Comparison of ENCODE assay signal across 7 mouse cellular contexts in genomic region chr1:65178902-65179432, GRCm38 (mm10). TPM values are rescaled to one million over a fixed set of nuclear protein-coding genes. Genes with fewer than 3 reads are reported as not detected.
A peak's percentile ranks its signal among the peaks of the same experiment; 100 is the strongest.
DNase-seq lines count a peak whose midpoint lies in the region; ATAC-seq lines count a peak whose summit lies in the region.

No protein-coding gene starts in this region.

- DNase-seq in adrenal gland, adult 8-10 months: peak; percentile 98
- DNase-seq in embryo, embryonic 9.5 days (ENCODE audit: extremely low spot score): peak; percentile 99
- DNase-seq in kidney, adult 11 months: peak; percentile 98
- DNase-seq in limb, embryonic 10.5 days (ENCODE audit: low spot score): peak; percentile 97
- peak; percentile 79 for DNase-seq in spleen, adult 12 weeks (ENCODE audit: low spot score)

- peaks cover 11% of the 10 kb centered on the region; the same call in 1 of the 2 replicates for H3K4me1 ChIP-seq in limb, embryonic 10.5 days
- H3K4me1 ChIP-seq in midbrain, embryonic 13.5 days (replicated peaks): peaks cover 35% of the 10 kb centered on the region

- H3K9ac ChIP-seq in midbrain, embryonic 13.5 days (replicated peaks): peak overlapping the region; percentile 88

- H3K4me2 ChIP-seq in midbrain, embryonic 13.5 days (replicated peaks): peak overlapping the region; percentile 68

- peaks cover 9% of the 10 kb centered on the region for H3K36me3 ChIP-seq in limb, embryonic 10.5 days
- H3K36me3 ChIP-seq in midbrain, embryonic 13.5 days: peaks cover 7% of the 10 kb centered on the region

- H3K27me3 ChIP-seq in limb, embryonic 10.5 days (ENCODE audit: low read depth, poor library complexity, severe bottlenecking): no peaks in the 10 kb centered on the region
- H3K27me3 ChIP-seq in midbrain, embryonic 13.5 days: no peaks in the 10 kb centered on the region

- peak overlapping the region; percentile 95 for H3K27ac ChIP-seq in limb, embryonic 10.5 days
- peak overlapping the region; percentile 99 for H3K27ac ChIP-seq in midbrain, embryonic 13.5 days

- peak; percentile 58 for ATAC-seq in granulocyte monocyte progenitor cell, adult 5-6 weeks (replicated peaks; ENCODE audit: poor library complexity, severe bottlenecking)
- ATAC-seq in midbrain, embryonic 13.5 days: peak; percentile 94

- peak overlapping the region; percentile 82 for H3K4me3 ChIP-seq in limb, embryonic 10.5 days
- peak overlapping the region; percentile 76 for H3K4me3 ChIP-seq in midbrain, embryonic 13.5 days (replicated peaks)

- WGBS in limb, embryonic 10.5 days: under 1% methylated on average over 39 of the region's 39 CpGs
- WGBS in midbrain, embryonic 13.5 days: under 1% methylated on average over 39 of the region's 39 CpGs

- H3K9me3 ChIP-seq in limb, embryonic 10.5 days (replicated peaks): no peaks in the 10 kb centered on the region
- H3K9me3 ChIP-seq in midbrain, embryonic 13.5 days: no peaks in the 10 kb centered on the region

RNA-seq across cellular contexts. Expression of gene Idh1, which starts 7.3 kb away (rescaled TPM):
- 100 to 1,000 TPM; 588 to 738 (median 679) TPM for total RNA-seq in adrenal gland, adult 8-10 months (2022)
- total RNA-seq in granulocyte monocyte progenitor cell, adult 5-6 weeks (2014; fragmentation: Nextera tagmentation): 98.5 and 119 TPM in 2 replicates
- 214 and 218 TPM in 2 replicates for total RNA-seq in granulocyte monocyte progenitor cell, adult 5-6 weeks (2017)
- polyA plus RNA-seq in limb, embryonic 10.5 days (2016; fragmentation: Nextera tagmentation; extraction: Ambion mirVana): 147 and 173 TPM in 2 replicates
- polyA plus RNA-seq in midbrain, embryonic 13.5 days (2015; fragmentation: Nextera tagmentation; extraction: Ambion mirVana): 517 and 568 TPM in 2 replicates

RNA-seq across cellular contexts. Expression of gene Pikfyve, which starts 7.5 kb away (rescaled TPM):
- total RNA-seq in adrenal gland, adult 8-10 months (2022): 10 to 100 TPM; 36.5 to 49.2 (median 40.3) TPM
- 23.0 and 26.7 TPM in 2 replicates for total RNA-seq in granulocyte monocyte progenitor cell, adult 5-6 weeks (2014; fragmentation: Nextera tagmentation)
- 27.9 and 29.8 TPM in 2 replicates for total RNA-seq in granulocyte monocyte progenitor cell, adult 5-6 weeks (2017)
- 13.1 and 13.2 TPM in 2 replicates for polyA plus RNA-seq in limb, embryonic 10.5 days (2016; fragmentation: Nextera tagmentation; extraction: Ambion mirVana)
- polyA plus RNA-seq in midbrain, embryonic 13.5 days (2015; fragmentation: Nextera tagmentation; extraction: Ambion mirVana): 14.4 and 16.2 TPM in 2 replicates

RNA-seq across cellular contexts. Expression of gene D630023F18Rik, which starts 56.0 kb away (rescaled TPM):
- total RNA-seq in adrenal gland, adult 8-10 months (2022): 1 to 10 TPM in 2 of 4 experiments, not detected in 2; 3.1 to 3.4 TPM
- total RNA-seq in granulocyte monocyte progenitor cell, adult 5-6 weeks (2014; fragmentation: Nextera tagmentation): 0.70 TPM in 1 of 2 replicates, not detected in the other
- total RNA-seq in granulocyte monocyte progenitor cell, adult 5-6 weeks (2017): 1.3 and 2.3 TPM in 2 replicates
- polyA plus RNA-seq in limb, embryonic 10.5 days (2016; fragmentation: Nextera tagmentation; extraction: Ambion mirVana): 0.35 and 0.50 TPM in 2 replicates
- polyA plus RNA-seq in midbrain, embryonic 13.5 days (2015; fragmentation: Nextera tagmentation; extraction: Ambion mirVana): 0.26 and 0.27 TPM in 2 replicates

RNA-seq across cellular contexts. Expression of gene Gm28845, which starts 59.6 kb away (rescaled TPM):
- not detected for total RNA-seq in adrenal gland, adult 8-10 months (2022)
- not detected in 2 replicates for total RNA-seq in granulocyte monocyte progenitor cell, adult 5-6 weeks (2014; fragmentation: Nextera tagmentation)
- total RNA-seq in granulocyte monocyte progenitor cell, adult 5-6 weeks (2017): not detected in 2 replicates
- polyA plus RNA-seq in limb, embryonic 10.5 days (2016; fragmentation: Nextera tagmentation; extraction: Ambion mirVana): not detected in 2 replicates
- not detected in 2 replicates for polyA plus RNA-seq in midbrain, embryonic 13.5 days (2015; fragmentation: Nextera tagmentation; extraction: Ambion mirVana)

Comparison
In these comparisons a context has a peak if more than half of its experiments do, and no peak if none do; other contexts are left out.
1. Peak in every context shown above with its lines: DNase-seq, ATAC-seq, H3K4me3 ChIP-seq and H3K27ac ChIP-seq.